Mouse (Mus musculus): ENCODE measurements around the gene Higd1c.

The Higd1c gene

GRCm38 (mm10) chr15:100433234-100433633, 68.9 kb downstream of the Higd1c start:
- in situ Hi-C loops (cut with MboI, MseI), result no loop called here
